Mouse (Mus musculus): ENCODE results near the gene Adora3. TPM values are rescaled to one million over a fixed set of nuclear protein-coding genes. Genes with fewer than 3 reads are reported as not detected.

Gene Adora3
- polyA plus RNA-seq, 1 experiment from 2014 or later = 0.30 TPM

DNA sequence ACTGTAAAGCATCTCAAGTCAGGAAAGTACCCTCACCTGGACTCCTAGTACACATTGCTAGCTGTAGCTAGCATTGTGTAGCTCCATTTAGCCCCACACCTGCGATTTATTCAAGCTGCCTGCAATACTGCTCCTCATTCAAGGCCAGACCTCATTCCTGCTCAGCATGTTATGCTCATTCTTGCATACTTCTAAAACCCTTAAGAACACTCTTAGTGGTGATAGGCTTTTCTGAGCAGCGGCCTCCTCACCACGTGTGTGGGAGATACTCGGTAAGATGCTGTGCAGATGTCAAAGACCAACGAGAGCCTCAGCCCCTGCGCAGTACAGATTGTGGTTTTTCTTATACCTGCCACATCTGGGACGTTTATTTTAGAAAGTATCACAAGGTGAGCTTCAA lies 59.2 kb downstream of the Adora3 start:
- WGBS = 89% methylated on average over 7 of the region's 7 CpGs
- no peak overlapping the region for H3K27ac ChIP-seq

DNA sequence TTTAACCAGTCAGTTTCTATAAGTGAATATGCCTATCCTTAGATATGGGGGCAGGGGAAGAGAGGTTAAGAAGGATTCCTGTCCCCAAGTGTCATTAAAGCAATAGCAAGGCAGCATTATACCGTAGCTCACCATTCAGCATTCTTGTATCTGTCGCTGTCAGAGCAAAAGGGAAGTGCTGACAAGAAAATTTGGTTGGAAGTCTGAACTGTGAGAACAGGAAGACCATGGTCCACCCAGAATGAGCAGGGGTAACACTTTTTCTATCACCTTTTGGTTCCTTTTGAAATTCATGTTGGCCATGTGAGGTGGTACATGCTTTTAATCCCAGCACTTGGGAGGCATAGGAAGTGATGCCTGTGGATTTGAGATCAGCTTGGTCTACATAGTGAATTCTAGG lies 60.4 kb downstream of the Adora3 start:
- H3K27ac ChIP-seq = no peak overlapping the region
- no peaks in the 10 kb centered on the region for H3K9me3 ChIP-seq
- H3K4me2 ChIP-seq = no peak overlapping the region
- no peak overlapping the region for H3K9ac ChIP-seq
- H3K4me3 ChIP-seq = no peak overlapping the region
- H3K4me1 ChIP-seq (replicated peaks) = no peaks in the 10 kb centered on the region
- H3K36me3 ChIP-seq = no peaks in the 10 kb centered on the region
- ATAC-seq (ENCODE audit: low FRiP score) = no peak
- WGBS = 95% methylated on average over 2 of the region's 2 CpGs
- H3K27me3 ChIP-seq = no peaks in the 10 kb centered on the region

More for the DNA sequence above, 59.2 kb downstream of the Adora3 start:
- H3K9me3 ChIP-seq = no peaks in the 10 kb centered on the region
- no peak overlapping the region for H3K9ac ChIP-seq
- H3K4me1 ChIP-seq (replicated peaks) = no peaks in the 10 kb centered on the region
- ATAC-seq (ENCODE audit: low FRiP score) = no peak
- no peaks in the 10 kb centered on the region for H3K27me3 ChIP-seq
- no peaks in the 10 kb centered on the region for H3K36me3 ChIP-seq
- no peak overlapping the region for H3K4me3 ChIP-seq
- no peak overlapping the region for H3K4me2 ChIP-seq

DNA sequence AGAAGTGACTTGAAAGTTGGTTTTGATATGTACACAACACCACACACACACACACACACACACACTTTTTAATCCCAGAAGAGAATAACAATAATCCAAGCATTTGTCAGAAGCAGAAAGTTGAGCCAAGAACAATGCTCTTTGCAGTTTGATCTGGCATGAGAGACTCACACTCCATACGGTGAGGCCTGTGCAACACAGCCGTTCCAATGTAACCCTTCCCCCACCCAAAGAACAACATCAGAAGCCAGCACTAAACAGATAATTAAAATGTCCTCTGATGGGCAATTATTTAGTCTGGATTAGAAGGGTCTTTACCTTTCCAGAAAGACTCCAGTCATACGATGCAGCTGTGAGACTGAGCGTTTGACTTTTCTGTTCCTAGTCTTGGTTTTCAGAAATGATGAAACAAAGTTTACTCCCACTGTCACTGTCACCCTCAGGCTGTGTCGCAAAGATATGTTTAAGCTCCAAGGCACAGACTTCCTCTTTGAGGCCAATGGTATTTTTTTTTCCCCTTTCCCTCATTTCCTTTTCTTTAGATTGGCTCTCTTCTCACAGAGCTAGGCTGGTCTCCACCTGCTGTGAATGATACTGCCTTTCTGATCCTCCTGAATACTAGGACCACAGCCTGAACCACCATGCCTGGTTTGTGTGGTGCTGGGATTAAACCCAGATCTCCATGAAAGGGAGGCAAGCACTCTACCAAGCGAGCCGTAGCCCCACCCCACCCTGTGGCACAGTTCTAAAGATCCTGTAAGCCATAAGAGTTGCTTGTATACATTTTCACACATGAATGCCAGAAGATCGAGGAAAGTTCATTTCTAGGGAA lies 61.8 kb downstream of the Adora3 start, which contains the start of gene I830077J02Rik:
Gene I830077J02Rik (minus strand): TSS at position 425 of the 832 bp plus-strand sequence.
- no peak within 1 kb of the TSS for H3K4me2 ChIP-seq
- no peaks in the 10 kb centered on the region for H3K27me3 ChIP-seq
- no peak within 1 kb of the TSS for H3K9ac ChIP-seq
- H3K4me3 ChIP-seq = no peak within 1 kb of the TSS
- H3K4me1 ChIP-seq (replicated peaks) = no peaks in the 10 kb centered on the region
- H3K9me3 ChIP-seq = no peaks in the 10 kb centered on the region
- H3K36me3 ChIP-seq = peaks cover 8% of the 10 kb centered on the region
- no peak for ATAC-seq (ENCODE audit: low FRiP score)
- no peak within 1 kb of the TSS for H3K27ac ChIP-seq
- 90% methylated on average over 8 of the region's 8 CpGs for WGBS

DNA sequence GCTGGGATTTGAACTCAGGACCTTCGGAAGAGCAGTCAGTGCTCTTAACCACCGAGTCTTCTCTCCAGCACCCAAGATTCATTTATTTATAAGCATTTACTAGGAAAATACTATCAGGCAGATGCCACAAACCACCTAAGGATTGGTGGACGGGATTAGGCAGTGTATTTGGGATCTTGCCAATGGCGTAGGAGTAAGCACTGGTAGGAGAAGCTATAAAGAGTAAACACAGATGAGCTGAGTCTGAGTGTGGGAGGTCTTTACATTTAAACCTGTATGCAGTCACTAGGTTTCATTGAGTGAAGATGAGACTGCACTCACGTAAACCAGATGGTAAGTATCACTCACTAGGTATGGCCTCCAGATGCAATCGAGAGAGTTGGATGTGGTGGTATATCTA lies 63.3 kb downstream of the Adora3 start:
- Histone ChIP-seq H3K4me1 (replicated peaks) (no peaks in the 10 kb centered on the region), H3K9ac (no peak overlapping the region), H3K27ac (no peak overlapping the region), H3K27me3 (no peaks in the 10 kb centered on the region), H3K4me3 (no peak overlapping the region), H3K4me2 (no peak overlapping the region), H3K9me3 (no peaks in the 10 kb centered on the region), H3K36me3 (peaks cover 14% of the 10 kb centered on the region)
- ATAC-seq (ENCODE audit: low FRiP score) = no peak
- 96% methylated on average over 6 of the region's 6 CpGs for WGBS

DNA sequence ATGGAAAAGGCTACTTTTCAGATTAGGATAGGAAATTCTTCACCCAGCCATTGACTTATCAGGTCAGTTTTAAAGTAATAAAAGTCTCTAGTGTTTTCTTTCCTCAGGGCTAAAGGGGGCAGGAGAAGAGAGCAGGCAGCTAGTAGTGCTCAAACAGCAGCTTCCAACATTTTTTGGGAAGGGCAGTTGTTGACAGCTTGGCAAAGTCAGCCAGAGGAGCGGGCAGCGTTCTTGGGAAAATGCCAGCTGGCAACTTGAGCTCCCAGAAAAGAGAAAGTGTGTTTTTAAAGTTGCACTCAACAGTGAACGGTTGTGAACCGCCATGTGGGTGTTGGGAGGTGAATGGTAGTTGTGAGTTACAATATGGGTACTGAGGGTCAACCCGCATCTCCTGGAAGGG lies 64.4 kb downstream of the Adora3 start:
- no peaks in the 10 kb centered on the region for H3K27me3 ChIP-seq
- no peak for ATAC-seq (ENCODE audit: low FRiP score)
- H3K4me2 ChIP-seq = no peak overlapping the region
- H3K9me3 ChIP-seq = no peaks in the 10 kb centered on the region
- no peaks in the 10 kb centered on the region for H3K4me1 ChIP-seq (replicated peaks)
- H3K36me3 ChIP-seq = peaks cover 17% of the 10 kb centered on the region
- 86% methylated on average over 5 of the region's 5 CpGs for WGBS
- H3K9ac ChIP-seq = no peak overlapping the region
- H3K27ac ChIP-seq = no peak overlapping the region
- no peak overlapping the region for H3K4me3 ChIP-seq

DNA sequence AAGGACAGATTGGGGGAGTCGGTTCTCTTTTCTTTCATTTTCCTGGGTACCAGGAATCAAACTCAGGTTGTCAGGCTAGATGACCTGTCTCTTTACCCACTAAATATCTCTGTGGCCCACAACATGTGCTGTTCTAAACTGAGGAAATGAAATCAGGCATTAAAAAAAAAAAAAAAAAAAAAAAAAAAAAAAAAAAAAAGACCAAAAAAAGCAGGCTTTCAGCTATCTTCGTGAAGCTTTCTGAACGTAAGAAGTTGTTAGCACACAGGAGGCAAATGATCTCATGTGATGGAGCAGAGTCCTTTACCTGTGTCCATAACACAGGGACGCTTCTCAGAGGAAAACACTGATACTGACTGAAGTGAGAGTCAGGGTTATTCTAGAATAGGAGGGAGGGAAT lies 65.5 kb downstream of the Adora3 start:
- H3K9ac ChIP-seq = no peak overlapping the region
- WGBS = 96% methylated on average over 4 of the region's 4 CpGs
- H3K9me3 ChIP-seq = no peaks in the 10 kb centered on the region
- no peaks in the 10 kb centered on the region for H3K4me1 ChIP-seq (replicated peaks)
- H3K27ac ChIP-seq = no peak overlapping the region
- H3K4me3 ChIP-seq = no peak overlapping the region
- ATAC-seq (ENCODE audit: low FRiP score) = no peak
- H3K4me2 ChIP-seq = no peak overlapping the region
- H3K27me3 ChIP-seq = no peaks in the 10 kb centered on the region
- peaks cover 27% of the 10 kb centered on the region for H3K36me3 ChIP-seq

DNA sequence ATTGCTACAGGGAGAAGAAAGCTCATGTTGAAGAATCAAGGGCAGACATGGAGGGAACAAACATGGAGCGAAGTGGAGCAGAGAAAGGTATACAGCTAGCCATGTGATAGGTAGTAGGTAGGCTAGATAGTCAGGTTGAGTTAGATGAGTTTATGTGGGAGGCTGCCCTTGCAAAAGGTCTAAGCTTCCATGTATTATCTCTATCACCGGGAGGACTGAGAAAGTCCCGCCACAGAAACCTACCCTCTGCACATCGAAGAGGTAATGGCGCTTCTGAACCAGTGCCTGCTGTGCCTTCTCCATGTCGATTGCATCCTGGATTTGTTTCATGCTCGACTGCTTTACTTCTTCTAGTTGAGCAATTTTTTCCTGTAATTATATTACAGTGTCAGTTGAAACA lies 80.7 kb downstream of the Adora3 start:
- Histone ChIP-seq H3K9ac (no peak overlapping the region), H3K27ac (no peak overlapping the region), H3K4me3 (no peak overlapping the region), H3K27me3 (no peaks in the 10 kb centered on the region), H3K36me3 (peaks cover 67% of the 10 kb centered on the region), H3K4me1 (replicated peaks) (peaks cover 1% of the 10 kb centered on the region; the same call in 1 of the 2 replicates), H3K9me3 (no peaks in the 10 kb centered on the region), H3K4me2 (no peak overlapping the region)
- 95% methylated on average over 7 of the region's 7 CpGs for WGBS
- no peak for ATAC-seq (ENCODE audit: low FRiP score)

DNA sequence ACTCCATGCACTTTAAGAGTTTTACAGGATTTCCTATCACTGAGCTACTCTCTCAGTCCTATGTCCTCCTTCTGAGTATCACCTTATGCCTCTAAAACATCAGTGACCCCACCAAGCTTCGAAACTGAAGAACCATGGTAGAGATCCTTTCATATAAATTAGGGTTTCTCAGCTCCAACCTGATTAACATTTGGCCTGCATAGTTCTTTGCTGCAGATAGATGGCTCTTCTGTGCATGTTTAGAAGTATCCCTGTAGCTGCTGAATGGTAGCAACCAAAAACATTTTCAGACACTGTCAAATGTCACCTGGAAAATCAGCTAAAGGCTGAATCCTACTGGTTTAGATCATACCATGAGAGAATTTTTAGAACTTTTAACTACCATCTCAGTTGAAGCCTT lies 86.6 kb downstream of the Adora3 start:
- no peak overlapping the region for H3K27ac ChIP-seq
- ATAC-seq (ENCODE audit: low FRiP score) = no peak
- no peaks in the 10 kb centered on the region for H3K9me3 ChIP-seq
- H3K9ac ChIP-seq = no peak overlapping the region
- 97% methylated on average over 1 of the region's 1 CpGs for WGBS
- peaks cover 40% of the 10 kb centered on the region for H3K36me3 ChIP-seq
- peaks cover 40% of the 10 kb centered on the region for H3K4me1 ChIP-seq (replicated peaks)
- no peaks in the 10 kb centered on the region for H3K27me3 ChIP-seq
- H3K4me3 ChIP-seq = no peak overlapping the region; the same call in 1 of the 2 replicates
- peak overlapping the region; percentile 80 for H3K4me2 ChIP-seq

DNA sequence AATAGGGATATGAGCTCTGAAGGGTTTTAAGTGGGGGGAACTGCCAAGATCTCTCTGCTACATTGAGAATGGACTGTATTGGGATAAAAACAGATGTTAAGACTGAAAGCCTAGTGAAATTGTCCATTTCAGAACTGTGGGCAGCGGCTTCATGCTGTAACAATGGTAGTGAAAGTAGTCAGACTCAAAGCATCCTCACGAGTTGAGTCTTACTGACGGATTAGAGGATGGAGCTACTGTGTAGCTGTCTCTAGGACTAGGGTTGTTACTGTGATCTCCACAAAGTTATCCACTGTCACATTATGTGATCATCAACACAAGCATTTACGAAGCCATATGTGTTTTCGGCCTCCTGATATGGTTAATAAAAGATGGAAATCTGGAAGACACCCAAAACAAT lies 87.5 kb downstream of the Adora3 start:
- Histone ChIP-seq H3K4me1 (replicated peaks) (peaks cover 40% of the 10 kb centered on the region), H3K9me3 (no peaks in the 10 kb centered on the region), H3K27ac (no peak overlapping the region), H3K4me2 (peak overlapping the region; percentile 80), H3K27me3 (no peaks in the 10 kb centered on the region), H3K4me3 (peak overlapping the region; percentile 91), H3K36me3 (peaks cover 40% of the 10 kb centered on the region), H3K9ac (peak overlapping the region; percentile 97)
- no peak for ATAC-seq (ENCODE audit: low FRiP score)
- 52% methylated on average over 5 of the region's 5 CpGs for WGBS

Other genes starting within 250 kb of the Adora3 start
- gene Ddx20, start 183.3 kb upstream of the Adora3 start, polyA plus RNA-seq (2015; fragmentation: Nextera tagmentation; extraction: Ambion mirVana) = 26.4 and 27.4 TPM in 2 replicates
- gene Inka2, start 166.3 kb upstream of the Adora3 start, polyA plus RNA-seq (2015; fragmentation: Nextera tagmentation; extraction: Ambion mirVana) = 4.8 and 5.2 TPM in 2 replicates
- 83.1 and 88.1 TPM in 2 replicates for gene Rap1a, start 69.5 kb upstream of the Adora3 start, polyA plus RNA-seq (2015; fragmentation: Nextera tagmentation; extraction: Ambion mirVana)
- not detected in 2 replicates for gene Tmigd3, start within 50 bp of the Adora3 start, polyA plus RNA-seq (2015; fragmentation: Nextera tagmentation; extraction: Ambion mirVana)
- 0.25 and 1.1 TPM in 2 replicates for gene I830077J02Rik, start 61.8 kb downstream of the Adora3 start, polyA plus RNA-seq (2015; fragmentation: Nextera tagmentation; extraction: Ambion mirVana)
- gene Wdr77, start 88.5 kb downstream of the Adora3 start, polyA plus RNA-seq (2015; fragmentation: Nextera tagmentation; extraction: Ambion mirVana) = 91.6 and 99.4 TPM in 2 replicates
- 538 and 544 TPM in 2 replicates for gene Atp5f1, start 89.2 kb downstream of the Adora3 start, polyA plus RNA-seq (2015; fragmentation: Nextera tagmentation; extraction: Ambion mirVana)
- gene Ovgp1, start 102.9 kb downstream of the Adora3 start, polyA plus RNA-seq (2015; fragmentation: Nextera tagmentation; extraction: Ambion mirVana) = 4.6 and 4.7 TPM in 2 replicates
- 5.3 and 10.0 TPM in 2 replicates for gene Pifo, start 143.8 kb downstream of the Adora3 start, polyA plus RNA-seq (2015; fragmentation: Nextera tagmentation; extraction: Ambion mirVana)
- gene Chil5, start 162.0 kb downstream of the Adora3 start, polyA plus RNA-seq (2015; fragmentation: Nextera tagmentation; extraction: Ambion mirVana) = not detected in 2 replicates
- gene Chia1, start 242.4 kb downstream of the Adora3 start, polyA plus RNA-seq (2015; fragmentation: Nextera tagmentation; extraction: Ambion mirVana) = 0.60 and 1.4 TPM in 2 replicates